Mouse (Mus musculus) gastrocnemius, postnatal 14 days (tissue): ENCODE data around the gene Cdh22. TPM values are rescaled to one million over a fixed set of nuclear protein-coding genes. Genes with fewer than 3 reads are reported as not detected.

Source experiments
- DNase-seq: peaks from one replicate; pipeline ENCODE4 v3.0.0; 2021; ENCODE audit warnings: mixed read lengths
- intact Hi-C: fragments of 180-260 bp; cut with DNase I; formaldehyde crosslinking; loops from one replicate; pipeline ENCODE4 v1.15.1; 2025; ENCODE audit warnings: low total_unique reads
- total RNA-seq, 2 experiments: library from RNA; stranded (reverse); gene quantifications; 2 replicates each; pipeline ENCODE4 v1.2.3; 2021

Gene Cdh22
- total RNA-seq, 2 experiments from 2014 or later: 0.13 to 0.18 TPM

- DNase-seq: no peak
These were observed 55.4 kb downstream of the Cdh22 start for GRCm38 (mm10) chr2:165179231-165179630.

GRCm38 (mm10) chr2:165176965-165177364 is 57.7 kb downstream of the Cdh22 start:
- no peak for DNase-seq
- intact Hi-C loops: no loop called here

More at GRCm38 (mm10) chr2:165179231-165179630, 55.4 kb downstream of the Cdh22 start:
- intact Hi-C loops: no loop called here

- no peak for DNase-seq
- intact Hi-C loops: no loop called here
These were observed 67.8 kb downstream of the Cdh22 start for GRCm38 (mm10) chr2:165166664-165167435.

- no peak for DNase-seq
- intact Hi-C loops: no loop called here
These were observed 72.4 kb downstream of the Cdh22 start for GRCm38 (mm10) chr2:165162221-165162620.

GRCm38 (mm10) chr2:165160466-165160865 is 74.2 kb downstream of the Cdh22 start:
- intact Hi-C loops: no loop called here
- peak; percentile 47 for DNase-seq

GRCm38 (mm10) chr2:165159055-165159688 is 75.5 kb downstream of the Cdh22 start:
- intact Hi-C loops: no loop called here
- DNase-seq: peak; percentile 50

- DNase-seq: no peak
- intact Hi-C loops: no loop called here
These were observed 76.3 kb downstream of the Cdh22 start for GRCm38 (mm10) chr2:165158317-165158716.

GRCm38 (mm10) chr2:165157900-165158299 is 76.8 kb downstream of the Cdh22 start:
- intact Hi-C loops: no loop called here
- no peak for DNase-seq

GRCm38 (mm10) chr2:165153006-165153405 is 81.6 kb downstream of the Cdh22 start:
- DNase-seq: peak; percentile 15
- intact Hi-C loops: no loop called here

- DNase-seq: no peak
- intact Hi-C loops: no loop called here
These were observed 84.9 kb downstream of the Cdh22 start for GRCm38 (mm10) chr2:165149741-165150140.

- intact Hi-C loops: no loop called here
- DNase-seq: no peak
These were observed 88.8 kb downstream of the Cdh22 start for GRCm38 (mm10) chr2:165145821-165146220.

GRCm38 (mm10) chr2:165143487-165143886 is 91.2 kb downstream of the Cdh22 start:
- intact Hi-C loops: no loop called here
- DNase-seq: no peak

GRCm38 (mm10) chr2:165136049-165136448 is 98.6 kb downstream of the Cdh22 start:
- no peak for DNase-seq
- intact Hi-C loops: no loop called here

GRCm38 (mm10) chr2:165133566-165133965 is 101.1 kb downstream of the Cdh22 start:
- intact Hi-C loops: no loop called here
- no peak for DNase-seq

- DNase-seq: no peak
- intact Hi-C loops: no loop called here
These were observed 103.2 kb downstream of the Cdh22 start for GRCm38 (mm10) chr2:165131428-165131827.

GRCm38 (mm10) chr2:165129189-165129588 is 105.5 kb downstream of the Cdh22 start:
- intact Hi-C loops: no loop called here
- no peak for DNase-seq

GRCm38 (mm10) chr2:165126896-165127562 is 107.6 kb downstream of the Cdh22 start:
- intact Hi-C loops: no loop called here
- no peak for DNase-seq

GRCm38 (mm10) chr2:165121206-165121840 is 113.3 kb downstream of the Cdh22 start:
- intact Hi-C loops: no loop called here
- no peak for DNase-seq

- intact Hi-C loops: no loop called here
- no peak for DNase-seq
These were observed 113.9 kb downstream of the Cdh22 start for GRCm38 (mm10) chr2:165120765-165121164.

- intact Hi-C loops: no loop called here
- DNase-seq: no peak
These were observed 120.9 kb downstream of the Cdh22 start for GRCm38 (mm10) chr2:165113733-165114132.
